Mouse (Mus musculus): ENCODE data around the gene Grip1.

The Grip1 gene

DNA sequence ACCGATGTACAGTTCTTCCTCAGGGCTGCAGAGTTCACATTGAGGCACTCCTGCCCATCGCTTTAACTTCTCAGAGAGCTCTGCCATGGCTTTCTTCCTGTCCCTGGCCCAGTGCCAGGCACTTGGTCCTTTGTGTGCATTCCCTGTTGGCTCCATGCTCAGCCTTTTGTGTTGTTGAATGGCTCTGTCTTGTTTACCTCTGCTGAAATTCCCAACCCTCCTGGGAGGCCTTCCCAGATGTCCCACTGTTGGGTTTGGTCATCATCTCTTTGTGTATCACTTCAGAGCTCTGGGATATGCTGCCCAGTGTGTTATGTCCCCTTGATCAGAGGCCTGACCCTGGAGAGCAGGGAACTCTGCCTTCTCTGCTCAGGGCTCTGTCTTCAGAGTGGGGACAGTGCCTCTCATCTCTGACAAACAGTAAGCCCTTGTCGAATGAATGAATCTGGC, 230.8 kb downstream of the Grip1 start:
- DNase-seq = peak; percentile 20

DNA sequence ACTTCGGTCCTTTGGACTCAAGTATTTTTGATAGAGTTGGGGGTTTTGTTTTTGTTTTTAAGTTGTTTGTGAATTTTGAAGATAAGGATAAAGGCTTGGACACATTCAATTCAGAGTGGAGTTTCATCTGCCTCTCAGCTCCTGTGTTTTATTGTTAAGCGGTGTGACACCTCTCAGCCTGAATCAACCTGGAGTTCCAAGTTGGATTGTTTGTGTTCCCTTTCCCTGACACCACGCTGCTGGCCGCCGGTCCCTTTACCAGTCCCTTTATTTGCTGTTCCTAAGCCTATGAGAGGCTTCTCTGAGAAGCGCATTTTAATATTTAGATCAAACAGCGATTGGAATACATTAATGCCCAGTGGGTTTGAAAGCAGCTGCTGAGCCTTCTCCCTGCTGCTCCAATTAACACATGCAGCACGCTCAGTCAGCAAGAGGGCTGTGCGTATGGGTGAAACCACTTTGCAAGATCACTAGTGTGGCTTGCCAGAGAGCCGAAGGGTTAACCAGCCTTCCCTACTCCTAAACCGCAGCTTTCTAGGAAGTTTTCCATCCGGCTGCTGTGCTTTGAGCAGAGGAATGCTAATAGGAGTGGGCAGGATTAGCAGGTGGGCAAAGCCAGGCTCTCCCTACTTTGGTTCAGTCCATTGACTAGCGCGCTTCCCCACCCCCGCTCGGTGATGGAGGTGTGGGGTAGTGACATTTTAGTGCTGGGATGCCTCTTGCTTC, 237.9 kb downstream of the Grip1 start:
- peak; percentile 52 for DNase-seq

DNA sequence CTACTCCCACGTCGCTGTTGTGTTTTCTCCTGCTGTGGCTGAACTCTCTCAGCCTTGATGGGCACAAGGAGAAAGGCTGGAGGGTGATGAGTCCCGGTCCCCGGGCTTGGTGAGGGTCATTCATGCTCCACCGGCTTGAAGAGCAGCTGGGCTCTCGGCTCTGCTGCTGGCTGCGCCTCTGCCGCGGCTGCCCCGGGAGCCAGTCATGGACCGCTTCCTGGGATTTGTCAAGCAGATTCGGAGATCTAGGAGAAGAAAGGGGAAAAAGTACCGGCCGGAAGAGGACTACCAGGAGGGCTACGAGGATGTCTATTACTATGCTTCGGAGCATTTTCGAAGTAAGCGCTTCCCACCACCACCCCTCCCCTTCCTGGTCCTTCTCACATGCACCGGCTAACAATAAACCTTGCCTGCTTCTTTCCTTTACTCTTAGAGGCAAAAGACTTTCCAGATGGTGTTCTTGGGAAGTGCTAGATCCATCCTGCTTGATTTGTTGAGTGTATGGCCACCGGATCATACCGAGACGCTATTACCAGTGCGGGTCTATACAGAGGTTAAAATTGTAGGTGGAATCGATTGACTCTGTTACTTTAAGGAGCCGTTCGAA, 238.8 kb downstream of the Grip1 start:
- peak; percentile 21 for DNase-seq

DNA sequence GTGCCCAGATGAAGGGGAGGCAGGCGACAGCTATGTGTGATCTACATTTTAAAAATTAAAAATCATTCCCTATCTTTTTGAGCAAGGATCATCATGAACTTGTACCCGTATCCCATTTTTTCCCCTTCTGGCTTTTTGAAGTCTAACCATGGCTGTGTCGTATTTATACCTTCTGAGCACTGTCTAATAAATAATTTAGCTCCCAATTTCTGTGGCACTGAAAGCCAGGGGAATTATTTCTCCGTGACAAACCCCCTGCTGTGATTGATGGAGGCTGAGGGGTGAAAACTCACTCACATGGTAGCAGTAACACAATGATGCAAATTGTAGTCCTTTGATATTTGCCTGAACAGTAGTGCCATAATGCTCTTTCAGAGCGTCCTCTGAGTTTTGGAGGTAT, 239.8 kb downstream of the Grip1 start:
- no peak for DNase-seq

DNA sequence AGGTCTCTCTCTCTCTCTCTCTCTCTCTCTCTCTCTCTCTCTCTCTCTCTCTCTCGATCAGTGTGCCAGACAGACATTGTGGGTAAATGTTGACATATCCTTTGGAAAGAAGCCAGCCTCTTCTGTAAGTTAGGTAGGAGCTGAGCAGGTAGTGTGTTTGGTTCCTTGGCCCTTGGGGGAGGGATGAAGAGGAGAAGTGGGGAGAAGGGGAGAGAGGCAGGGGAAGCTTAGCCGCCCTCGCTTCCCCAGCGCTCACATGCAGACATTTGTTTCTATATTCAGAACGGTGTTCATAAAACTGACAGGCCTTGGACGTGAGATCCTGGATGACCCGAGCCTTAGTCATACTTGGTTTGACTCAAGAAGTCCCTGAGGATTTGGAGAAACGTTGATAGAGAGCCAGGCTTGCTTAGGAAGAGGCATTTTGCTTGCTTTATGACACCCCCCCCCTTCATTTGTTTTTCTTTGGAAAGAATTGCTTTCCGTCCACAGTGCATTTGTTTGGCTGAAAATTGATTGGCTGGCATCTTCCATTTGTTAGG, 243.7 kb downstream of the Grip1 start:
- no peak for DNase-seq

DNA sequence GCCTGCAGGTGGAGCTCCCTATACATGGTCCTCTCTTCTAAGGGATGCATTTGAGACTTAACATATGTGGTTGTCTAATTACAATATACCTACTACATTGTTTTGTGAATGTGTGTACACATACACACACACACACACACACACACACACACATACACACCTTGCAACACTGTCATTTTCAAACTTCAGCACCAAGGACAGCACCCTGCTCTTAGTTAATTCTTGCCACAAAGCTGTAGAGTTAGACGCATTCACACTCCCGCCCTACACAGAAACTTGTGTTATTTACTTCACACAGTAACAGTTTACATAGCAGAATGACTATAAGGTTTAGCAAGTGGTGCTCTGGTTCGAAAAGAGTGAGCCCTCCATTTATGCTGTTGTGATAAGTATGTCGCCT, 251.7 kb downstream of the Grip1 start:
- DNase-seq = no peak

DNA sequence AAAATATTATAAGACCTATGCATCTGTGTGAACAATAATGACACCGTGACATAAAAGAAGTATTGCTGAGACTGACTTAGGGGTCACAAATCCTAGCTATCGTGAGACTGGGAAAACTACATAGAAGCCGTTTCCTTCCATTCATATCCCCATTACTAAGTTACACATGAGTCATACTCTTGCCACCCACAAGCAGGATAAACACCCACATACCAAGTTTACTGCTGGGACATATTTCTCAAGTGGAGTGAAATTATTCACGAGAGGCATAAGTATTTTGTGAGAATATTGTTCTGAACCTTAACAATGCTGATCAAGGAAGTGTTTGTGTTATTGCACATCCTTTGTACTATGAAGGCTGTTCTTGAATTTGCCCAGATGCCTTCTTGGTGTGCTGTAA, 252.7 kb downstream of the Grip1 start:
- DNase-seq = no peak

DNA sequence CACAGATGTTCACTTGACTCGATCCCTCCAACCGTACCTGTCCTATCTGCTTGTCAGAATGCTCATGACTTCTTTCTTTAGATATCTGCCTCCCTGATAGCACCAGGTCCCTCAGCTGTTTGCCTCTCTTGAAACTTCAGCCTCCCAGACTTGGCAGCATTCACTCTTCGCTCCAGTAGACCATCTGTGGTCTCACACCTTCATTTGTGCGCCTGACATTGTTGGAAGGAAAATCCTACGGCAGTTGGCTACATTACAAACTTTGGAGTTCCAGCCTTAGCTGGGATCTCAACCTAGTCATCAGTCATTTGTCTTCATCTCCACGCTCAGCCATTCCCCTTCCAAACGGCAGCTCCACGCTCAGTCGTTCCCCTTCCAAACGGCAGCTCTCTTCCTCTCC, 253.4 kb downstream of the Grip1 start:
- no peak for DNase-seq

DNA sequence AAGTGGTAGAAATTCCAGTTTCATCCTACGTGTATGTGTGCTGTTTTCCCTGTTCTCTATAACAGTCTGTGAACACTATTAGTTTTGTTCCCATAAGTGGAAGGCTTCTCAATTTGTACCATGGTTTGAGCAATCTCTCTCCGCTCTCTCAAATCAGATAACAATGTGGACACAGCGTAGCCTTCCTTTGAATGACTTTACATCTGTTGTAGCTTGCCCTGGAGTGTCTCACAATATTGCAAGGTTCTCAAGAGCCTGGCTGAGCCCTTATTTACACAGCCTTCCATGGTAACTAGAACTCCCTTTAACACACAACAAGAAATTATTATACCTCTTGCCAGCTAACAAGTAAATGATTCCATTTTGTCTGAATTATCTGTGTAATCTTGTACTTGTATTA, 268.3 kb downstream of the Grip1 start:
- no peak for DNase-seq

DNA sequence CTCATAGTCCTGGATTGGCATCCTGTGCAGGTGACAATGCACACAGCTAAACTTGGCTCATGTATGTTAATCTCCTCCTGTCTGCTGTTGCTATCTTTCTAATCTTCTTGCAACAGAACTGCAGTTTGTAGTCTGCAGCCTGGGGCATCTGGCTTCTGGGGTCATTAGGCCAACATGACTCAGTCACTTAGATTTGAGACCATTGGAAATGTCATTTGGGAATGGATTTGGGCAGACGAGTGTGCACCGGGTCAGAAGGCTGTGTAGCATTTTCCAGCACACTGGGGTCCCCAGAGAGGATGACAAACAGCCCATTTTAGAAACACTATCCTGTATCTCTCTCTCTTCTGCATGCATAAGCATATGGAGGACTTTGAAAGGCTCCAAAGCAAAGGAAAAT, 268.8 kb downstream of the Grip1 start:
- DNase-seq = no peak

DNA sequence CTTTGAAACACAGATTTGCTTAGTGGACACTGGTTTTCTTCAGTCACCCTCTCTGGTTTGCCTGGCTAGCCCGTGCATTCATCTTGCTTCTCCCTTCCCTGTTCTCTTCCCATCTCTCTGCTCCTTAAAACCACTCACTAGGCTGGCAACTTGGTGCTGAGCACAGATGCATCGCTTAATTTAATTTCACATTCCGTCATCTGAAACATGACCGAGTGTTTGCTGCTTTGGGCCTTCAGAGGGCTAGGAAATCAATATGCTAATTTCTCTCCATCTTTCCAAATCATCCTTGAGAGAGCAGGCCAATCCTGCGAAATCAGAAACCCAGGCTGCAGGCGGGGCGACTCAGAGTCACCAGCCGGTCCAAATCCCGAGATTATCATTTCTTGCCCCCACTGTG, 270.0 kb downstream of the Grip1 start:
- DNase-seq = no peak

DNA sequence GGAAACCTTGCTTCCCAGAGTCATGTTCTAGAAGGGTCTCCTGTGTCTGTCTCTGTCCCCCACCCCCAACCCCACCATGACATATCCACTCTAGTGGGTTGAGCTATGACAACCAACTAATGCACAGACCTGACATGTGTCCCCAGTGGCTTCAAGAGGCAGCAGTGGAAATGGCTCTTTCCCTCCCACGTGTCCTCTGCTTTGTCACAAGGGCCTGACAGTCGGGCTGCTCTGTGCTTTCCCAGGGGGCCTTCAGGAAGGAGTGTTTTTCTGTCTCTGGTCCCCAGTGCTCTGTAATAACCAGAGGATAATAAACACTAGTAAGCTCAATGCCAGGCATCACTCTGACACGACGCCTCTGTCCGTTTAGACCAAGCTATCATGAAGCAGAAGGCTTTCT, 271.7 kb downstream of the Grip1 start:
- no peak for DNase-seq

DNA sequence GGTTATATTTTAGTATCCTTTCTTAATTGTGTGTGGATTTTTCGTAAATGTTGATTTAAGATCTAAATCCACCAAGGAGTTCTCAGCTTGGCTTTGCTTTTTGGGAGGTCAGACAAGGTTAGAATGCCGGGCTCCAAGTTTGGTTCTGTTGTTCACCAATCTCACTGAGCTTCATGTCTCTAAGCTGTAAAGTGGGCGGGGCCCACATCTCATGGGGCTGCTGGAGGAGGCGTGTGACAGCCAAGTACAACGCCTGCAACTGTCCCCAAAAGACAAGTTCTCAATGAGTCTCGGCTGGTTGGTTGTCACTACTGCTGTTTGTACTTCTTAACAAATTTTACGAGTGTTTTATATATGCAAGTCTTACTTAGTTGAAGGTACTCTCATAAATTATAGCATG, 272.3 kb downstream of the Grip1 start:
- no peak for DNase-seq

DNA sequence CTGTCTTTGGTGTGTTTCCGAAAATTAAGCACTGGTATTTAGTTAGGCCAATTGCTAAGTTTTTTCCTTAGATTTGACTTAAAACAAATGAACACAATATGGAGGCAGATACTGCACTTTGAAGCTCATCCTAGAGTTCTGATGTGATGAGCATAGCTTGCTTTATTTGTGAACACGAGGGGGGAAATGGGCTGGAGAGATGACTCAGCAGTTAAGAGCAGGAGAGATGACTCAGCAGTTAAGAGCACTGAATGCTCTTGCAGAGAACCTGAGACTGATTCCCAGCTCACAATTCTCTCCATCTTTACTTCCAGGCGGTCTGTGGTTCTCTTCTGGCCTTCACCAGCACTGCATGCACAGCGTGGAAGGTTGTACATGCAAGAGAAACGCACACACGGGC, 273.3 kb downstream of the Grip1 start:
- DNase-seq = no peak

DNA sequence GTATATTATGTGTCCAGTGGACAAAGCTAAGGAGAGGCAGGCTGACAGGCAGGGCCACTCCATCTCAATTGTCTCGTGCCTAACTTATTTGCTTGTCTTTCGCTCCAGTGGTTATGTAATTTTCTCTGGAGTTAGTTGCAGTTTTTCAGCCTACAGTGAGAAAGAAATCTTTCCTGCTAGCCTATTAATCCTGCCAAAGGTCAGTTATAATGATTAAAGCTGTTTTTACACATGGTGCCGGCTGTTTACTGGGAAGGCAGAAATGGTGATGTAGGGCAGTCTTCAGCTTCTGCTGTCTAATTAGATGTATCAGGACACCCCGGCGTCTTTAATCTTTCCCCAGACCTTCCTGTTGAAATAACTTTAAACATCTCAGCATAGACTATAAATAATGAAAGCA, 276.6 kb downstream of the Grip1 start:
- DNase-seq = no peak

DNA sequence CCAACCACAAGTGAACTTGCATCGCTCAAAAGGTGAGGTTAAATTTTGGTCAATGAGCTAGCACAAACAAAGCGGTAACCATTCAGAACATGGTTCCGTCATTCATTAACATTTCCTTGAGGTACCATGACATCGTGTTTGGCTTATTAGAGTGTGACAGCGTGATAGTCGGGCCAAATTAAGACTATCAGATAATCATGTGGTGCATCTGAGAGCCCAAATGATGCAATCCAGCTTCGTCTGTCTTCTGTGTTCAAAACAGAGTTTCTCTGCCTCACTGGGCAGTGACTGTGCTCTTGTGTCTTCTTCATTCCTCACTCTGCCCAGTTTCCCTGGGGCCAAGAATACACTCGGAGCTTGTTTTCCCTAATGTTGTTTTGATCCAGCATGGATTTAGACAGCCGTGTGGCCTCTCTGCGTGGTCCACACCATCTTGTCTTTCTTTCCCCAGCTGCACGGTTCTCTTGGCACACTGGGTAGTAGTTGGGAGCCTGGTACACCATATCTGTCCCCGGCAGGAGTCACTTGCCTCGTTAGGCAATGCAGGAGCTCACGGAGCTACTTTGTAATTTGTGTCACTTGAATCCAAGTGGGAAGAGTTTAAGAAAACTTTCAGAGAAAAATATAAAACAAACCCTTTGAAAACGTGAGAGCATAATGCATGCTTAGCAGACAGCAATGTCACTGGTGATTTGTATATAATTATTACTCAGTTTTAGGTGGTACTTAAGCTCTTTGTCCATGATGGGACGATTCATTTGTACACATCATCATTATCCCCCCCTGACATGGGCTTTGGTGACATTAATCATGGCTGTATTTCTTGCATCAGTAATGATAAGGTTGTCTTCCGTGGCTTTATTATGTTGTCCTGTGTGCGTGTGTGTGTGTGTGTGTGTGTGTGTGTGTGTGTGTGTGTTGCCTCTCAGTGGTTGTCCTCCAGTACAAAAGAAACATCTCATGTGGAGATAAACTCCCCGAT, 281.7 kb downstream of the Grip1 start:
- DNase-seq = no peak

DNA sequence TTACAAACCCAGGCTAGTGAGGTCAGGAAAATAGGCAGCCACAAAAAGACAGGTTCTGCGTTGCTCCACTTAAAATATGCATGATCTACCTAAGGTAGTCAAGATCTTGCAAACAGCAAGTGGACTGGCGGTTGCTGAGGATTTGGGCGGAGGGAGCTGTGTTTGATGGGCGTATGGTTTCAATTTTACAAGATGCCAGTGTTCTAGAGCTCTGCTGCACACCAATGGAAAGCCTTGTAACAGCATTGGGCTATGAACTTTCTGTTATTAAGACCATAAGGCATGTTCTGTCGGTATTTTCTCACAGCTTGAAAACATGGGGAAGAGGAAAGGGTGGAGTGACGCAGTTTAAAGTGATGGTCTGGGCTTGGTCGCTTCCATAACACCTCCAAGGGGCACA, 285.8 kb downstream of the Grip1 start:
- DNase-seq = no peak

DNA sequence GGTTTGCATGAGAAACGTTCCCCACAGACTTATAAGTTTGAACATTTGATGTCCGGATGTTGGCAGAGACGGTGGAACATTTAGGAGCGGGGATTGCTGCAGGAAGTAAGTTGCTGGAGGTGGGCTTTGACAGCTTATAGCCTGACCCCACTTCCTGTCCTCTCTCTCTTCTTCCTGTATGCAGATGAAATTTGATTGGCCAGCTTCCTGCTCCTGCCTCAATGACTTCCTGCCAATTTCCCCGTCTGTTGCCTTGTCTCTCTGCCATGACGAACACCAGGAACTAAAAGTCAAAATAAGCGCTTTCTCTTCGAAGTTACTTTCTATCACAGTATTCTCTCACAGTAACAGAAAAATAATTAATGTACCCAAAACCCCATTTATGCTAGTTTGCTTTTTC, 289.1 kb downstream of the Grip1 start:
- DNase-seq = no peak

DNA sequence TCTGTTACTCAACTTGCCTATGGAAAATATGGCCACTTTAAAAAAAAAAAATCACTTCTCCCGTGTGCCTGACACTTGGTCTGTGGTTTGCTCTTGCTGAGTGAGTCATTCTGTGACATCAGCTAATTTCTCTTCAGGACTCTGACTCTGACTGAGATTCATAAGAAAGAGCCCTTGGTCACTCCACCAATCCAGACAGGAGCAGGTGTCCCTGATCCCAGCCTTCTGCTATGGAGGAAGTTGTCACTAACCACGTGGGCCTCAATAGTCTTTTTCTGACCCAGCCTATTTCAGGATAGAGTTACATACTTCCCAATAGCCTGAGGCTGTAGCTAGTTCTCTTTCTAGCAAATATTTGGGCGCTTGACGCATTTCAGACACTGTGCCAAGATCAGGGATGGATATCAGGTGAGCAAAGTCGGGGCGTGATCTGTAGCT, 298.8 kb downstream of the Grip1 start:
- DNase-seq = no peak

DNA sequence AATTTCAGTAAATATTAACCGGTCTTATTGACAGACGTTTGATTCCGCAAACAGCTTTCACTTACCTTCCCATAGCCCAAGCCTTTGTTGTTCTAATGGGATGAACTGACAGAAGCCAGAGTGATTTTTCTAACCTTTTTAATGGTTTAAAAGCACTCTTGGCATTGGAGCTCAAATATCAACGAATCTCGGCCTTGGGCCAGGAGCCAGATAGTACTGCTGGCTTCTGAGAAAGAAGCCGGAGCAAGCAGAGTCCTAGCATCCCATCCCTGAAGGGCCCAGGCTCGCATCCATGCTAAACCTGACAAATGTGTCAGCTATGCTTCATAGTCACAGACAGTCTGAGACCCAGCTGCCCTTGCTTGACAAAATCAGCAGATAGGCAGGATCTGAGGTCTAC, 302.6 kb downstream of the Grip1 start:
- DNase-seq = no peak

DNA sequence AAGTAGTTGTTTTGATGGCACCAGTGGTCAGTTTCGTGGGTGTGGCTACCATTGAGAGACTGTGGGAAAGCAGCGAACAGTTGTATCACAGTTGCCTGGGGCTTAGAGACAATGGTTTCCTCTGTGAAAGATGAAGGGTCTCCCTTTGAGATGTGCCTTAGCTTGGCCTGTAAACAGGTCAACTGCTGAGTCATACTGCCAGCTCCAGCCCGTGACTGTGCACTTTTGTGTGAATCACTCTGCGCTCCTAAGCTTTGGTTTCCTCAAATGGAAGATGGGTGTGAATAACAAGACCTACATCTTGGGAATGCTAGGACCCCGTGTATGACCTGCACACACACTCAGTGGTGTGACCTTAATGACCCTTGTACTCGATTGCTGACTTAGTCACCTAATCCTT, 303.6 kb downstream of the Grip1 start:
- DNase-seq = no peak

DNA sequence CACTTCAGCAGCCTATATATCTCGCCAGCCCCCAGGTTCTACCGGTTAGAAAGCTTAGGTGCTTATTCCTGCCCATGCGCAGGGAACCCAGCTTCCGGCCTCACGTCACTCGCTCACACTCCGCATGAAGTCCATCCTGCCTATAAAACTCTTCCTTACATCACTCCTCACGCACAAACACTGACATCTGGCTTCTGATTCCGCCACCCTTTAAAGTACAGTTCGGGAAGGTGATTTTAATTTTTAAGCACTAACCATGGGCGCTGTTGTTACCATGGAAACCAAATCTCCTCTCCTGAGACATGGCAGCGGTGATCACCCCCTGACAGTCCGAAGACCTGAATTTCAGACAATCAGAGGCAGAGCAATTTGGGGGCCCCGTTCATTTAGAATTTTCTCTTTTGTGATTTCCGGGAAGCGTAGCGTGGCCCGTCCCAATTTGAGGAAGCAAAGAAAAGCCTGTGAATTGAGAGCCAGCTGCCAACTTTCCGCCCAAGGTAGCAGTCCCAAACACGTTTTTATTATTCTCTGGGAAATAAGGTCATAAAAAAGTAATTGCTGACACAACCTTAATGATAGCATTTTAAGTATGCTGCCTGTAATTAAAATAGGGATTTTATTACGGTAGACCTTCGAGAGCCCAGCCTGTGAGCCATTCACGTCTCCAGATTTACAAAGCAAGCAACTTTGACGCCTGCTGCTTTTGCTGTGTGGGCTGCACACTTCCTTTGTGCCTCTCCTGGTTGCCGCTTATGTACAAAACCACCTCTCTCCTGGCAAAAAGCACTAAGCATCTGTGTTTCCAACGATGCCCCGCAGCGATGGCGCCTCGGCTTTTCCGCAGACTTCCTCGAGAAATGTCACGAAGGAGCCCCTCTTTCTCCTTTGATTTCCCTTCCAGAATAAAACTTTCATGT, 308.1 kb downstream of the Grip1 start:
- DNase-seq = no peak
